Mouse (Mus musculus) heart, embryonic 13.5 days (tissue): Measurements from ENCODE around the gene Rfc4. TPM values are rescaled to one million over a fixed set of nuclear protein-coding genes. Genes with fewer than 3 reads are reported as not detected.
A peak's percentile ranks its signal among the peaks of the same experiment; 100 is the strongest.

Source experiments
- ATAC-seq: fragments of 200-750 bp; cut with Nextera tagmentation; 2 replicates; pipeline ENCODE4 v1.8.0; 2017; ENCODE audit warnings: moderate TSS enrichment; ENCODE audit not compliant: insufficient number of reproducible peaks, low FRiP score, low TSS enrichment; ENCODE audit errors: extremely low read depth
- H3K27ac ChIP-seq: fragments of 300-500 bp; sonication (generic); replicated peaks from 2 replicates; pipeline ENCODE4 v1.5.1; 2015; ENCODE audit warnings: moderate library complexity, mild to moderate bottlenecking, inconsistent platforms
- H3K27me3 ChIP-seq: fragments of 300-500 bp; sonication (generic); replicated peaks from 2 replicates; pipeline ENCODE4 v1.6.1; 2015; ENCODE audit warnings: mild to moderate bottlenecking, inconsistent platforms
- H3K36me3 ChIP-seq: fragments of 300-500 bp; sonication (generic); 2 replicates; pipeline ENCODE4 v1.6.1; 2015; ENCODE audit warnings: mild to moderate bottlenecking, inconsistent platforms
- H3K4me1 ChIP-seq: fragments of 300-500 bp; sonication (generic); 2 replicates; pipeline ENCODE4 v1.6.1; 2015; ENCODE audit warnings: inconsistent platforms
- H3K4me2 ChIP-seq: fragments of 300-500 bp; sonication (generic); 2 replicates; pipeline ENCODE4 v1.6.1; 2015; ENCODE audit warnings: inconsistent platforms, mild to moderate bottlenecking, moderate library complexity
- H3K4me3 ChIP-seq: fragments of 300-500 bp; sonication (generic); 2 replicates; pipeline ENCODE4 v1.5.1; 2015; ENCODE audit warnings: moderate library complexity, mild to moderate bottlenecking, inconsistent platforms
- H3K9ac ChIP-seq: fragments of 300-500 bp; sonication (generic); 2 replicates; pipeline ENCODE4 v1.6.1; 2015; ENCODE audit warnings: inconsistent platforms, mild to moderate bottlenecking, moderate library complexity
- H3K9me3 ChIP-seq: fragments of 300-500 bp; sonication (generic); 2 replicates; pipeline ENCODE4 v1.6.1; 2016; ENCODE audit warnings: inconsistent platforms
- WGBS: fragments of 180-500 bp; shearing (Covaris S2); methylation state at CpG from one replicate; pipeline ENCODE4 v1.1.7; 2015; ENCODE audit warnings: mixed read lengths; 5-methylcytosine and 5-hydroxymethylcytosine counted together
- polyA plus RNA-seq: library from polyadenylated mRNA; unstranded; fragments of >200 nt; fragmentation: Nextera tagmentation; extraction: Ambion mirVana; gene quantifications from 2 replicates; pipeline ENCODE4 v1.2.1, GENCODE M21; 2015

The Rfc4 gene
- polyA plus RNA-seq, 1 experiment from 2014 or later = 93.0 TPM

DNA sequence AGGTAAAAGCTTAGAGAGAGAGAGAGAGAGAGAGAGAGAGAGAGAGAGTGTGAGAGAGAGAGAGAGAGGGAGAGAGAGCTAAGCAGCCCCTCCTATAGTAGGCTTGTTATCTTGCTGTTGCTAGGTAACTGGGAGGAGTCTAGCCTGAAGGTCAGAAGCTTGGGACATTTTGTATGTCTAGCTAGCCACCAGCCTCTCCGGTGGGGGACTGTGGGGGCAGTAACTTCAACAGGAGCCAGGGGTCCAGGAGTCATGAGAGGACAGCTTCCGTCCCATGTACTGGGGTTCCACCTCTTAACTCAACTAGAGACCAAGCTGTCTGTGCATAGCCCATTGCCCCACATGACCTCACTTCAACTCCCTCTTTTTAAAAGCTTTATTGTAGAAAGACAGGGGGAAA, 31.4 kb upstream of the Rfc4 start:
- Histone ChIP-seq H3K27ac (no peak overlapping the region), H3K4me1 (peaks cover 15% of the 10 kb centered on the region), H3K4me2 (peak overlapping the region; percentile 32), H3K4me3 (no peak overlapping the region), H3K36me3 (no peaks in the 10 kb centered on the region), H3K9me3 (no peaks in the 10 kb centered on the region), H3K9ac (0 out of 2 replicates have a peak overlapping the region, but pooled peaks have one; percentile 5), H3K27me3 (no peaks in the 10 kb centered on the region)
- WGBS = 30% methylated on average over 2 of the region's 2 CpGs
- no peak for ATAC-seq

DNA sequence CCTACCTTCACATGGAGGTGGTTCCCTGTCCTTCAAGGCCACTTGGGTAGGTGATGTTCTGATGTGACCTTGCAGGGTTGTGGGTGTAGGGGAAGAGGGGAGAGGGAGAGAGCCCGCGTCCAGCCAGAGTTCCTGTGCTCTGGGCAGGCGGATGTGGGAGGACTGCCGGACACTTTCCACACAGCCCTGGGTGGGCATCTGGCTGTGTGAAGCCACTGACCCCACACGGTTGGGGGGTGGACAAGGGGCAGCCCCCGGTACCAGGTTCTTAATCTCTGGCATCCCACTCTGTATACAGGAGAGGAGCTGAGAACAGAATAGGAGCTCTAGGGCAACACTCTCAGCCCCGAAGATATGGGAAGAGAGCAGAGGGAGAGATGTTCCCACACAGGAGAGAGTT, 30.8 kb upstream of the Rfc4 start:
- 76% methylated on average over 7 of the region's 7 CpGs for WGBS
- no peak overlapping the region for H3K9ac ChIP-seq
- no peak; the same call in 1 of the 2 replicates for ATAC-seq
- no peaks in the 10 kb centered on the region for H3K36me3 ChIP-seq
- H3K9me3 ChIP-seq = no peaks in the 10 kb centered on the region
- no peak overlapping the region for H3K27ac ChIP-seq
- H3K27me3 ChIP-seq = no peaks in the 10 kb centered on the region
- H3K4me1 ChIP-seq = peaks cover 15% of the 10 kb centered on the region
- no peak overlapping the region for H3K4me2 ChIP-seq
- H3K4me3 ChIP-seq = no peak overlapping the region

DNA sequence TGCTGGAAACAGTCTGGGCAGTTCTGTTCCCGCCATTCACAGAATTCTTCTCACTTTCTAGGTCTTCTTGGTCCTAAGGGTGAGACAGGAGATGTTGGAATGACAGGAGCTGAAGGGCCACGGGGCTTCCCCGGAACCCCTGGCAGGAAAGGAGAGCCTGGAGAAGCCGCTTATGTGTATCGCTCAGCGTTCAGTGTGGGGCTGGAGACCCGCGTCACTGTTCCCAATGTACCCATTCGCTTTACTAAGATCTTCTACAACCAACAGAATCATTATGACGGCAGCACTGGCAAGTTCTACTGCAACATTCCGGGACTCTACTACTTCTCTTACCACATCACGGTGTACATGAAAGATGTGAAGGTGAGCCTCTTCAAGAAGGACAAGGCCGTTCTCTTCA, 29.5 kb upstream of the Rfc4 start:
- Histone ChIP-seq H3K4me1 (peaks cover 15% of the 10 kb centered on the region), H3K4me3 (no peak overlapping the region), H3K27me3 (no peaks in the 10 kb centered on the region), H3K9ac (no peak overlapping the region), H3K4me2 (no peak overlapping the region), H3K9me3 (no peaks in the 10 kb centered on the region), H3K27ac (no peak overlapping the region), H3K36me3 (no peaks in the 10 kb centered on the region)
- ATAC-seq = no peak
- 85% methylated on average over 13 of the region's 13 CpGs for WGBS

DNA sequence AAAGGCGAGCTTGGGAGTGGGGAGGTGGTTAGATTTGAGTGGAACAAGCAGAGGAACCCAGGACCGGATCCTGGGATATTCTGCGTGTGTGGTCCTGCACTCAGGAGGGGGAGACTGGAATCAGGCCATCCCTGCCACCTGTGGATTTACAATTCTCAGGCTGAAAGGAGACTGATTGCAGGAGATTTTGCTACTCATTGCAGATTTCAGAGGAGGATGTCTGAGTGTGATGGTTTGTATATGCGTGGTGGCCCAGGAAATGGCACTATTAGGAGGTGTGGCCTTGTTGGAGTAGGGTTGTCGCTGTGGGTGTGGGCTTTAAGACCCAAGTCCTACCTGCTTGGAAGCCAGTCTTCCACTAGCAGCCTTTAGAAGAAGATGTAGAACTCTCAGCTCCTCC, 26.7 kb upstream of the Rfc4 start:
- Histone ChIP-seq H3K4me2 (no peak overlapping the region), H3K4me3 (no peak overlapping the region), H3K9me3 (no peaks in the 10 kb centered on the region), H3K36me3 (no peaks in the 10 kb centered on the region), H3K9ac (no peak overlapping the region), H3K4me1 (peaks cover 9% of the 10 kb centered on the region), H3K27ac (no peak overlapping the region), H3K27me3 (no peaks in the 10 kb centered on the region)
- ATAC-seq = no peak
- 81% methylated on average over 5 of the region's 5 CpGs for WGBS

DNA sequence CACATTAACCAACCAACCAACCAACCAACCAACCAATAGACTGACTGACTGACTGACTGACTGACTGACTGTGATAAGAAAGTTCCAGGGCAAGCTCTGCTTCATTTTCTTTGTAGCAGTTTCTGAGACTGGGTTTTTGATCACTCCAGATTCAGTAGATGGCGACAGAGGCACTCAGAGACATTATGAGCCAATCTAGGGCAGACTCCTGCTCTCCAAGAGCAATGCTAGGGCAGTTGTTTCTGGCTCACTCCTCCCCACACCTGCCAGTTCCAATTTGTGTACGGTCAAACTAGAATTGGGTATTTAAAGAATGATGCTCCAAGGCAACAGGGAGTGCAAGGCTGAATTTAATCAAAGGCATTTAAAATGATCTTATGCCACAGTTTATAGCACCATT, 23.9 kb upstream of the Rfc4 start:
- Histone ChIP-seq H3K27me3 (no peaks in the 10 kb centered on the region), H3K9ac (no peak overlapping the region), H3K27ac (no peak overlapping the region), H3K9me3 (no peaks in the 10 kb centered on the region), H3K4me1 (peaks cover 10% of the 10 kb centered on the region), H3K4me3 (no peak overlapping the region), H3K4me2 (no peak overlapping the region), H3K36me3 (no peaks in the 10 kb centered on the region)
- ATAC-seq = no peak
- 13% methylated on average over 2 of the region's 2 CpGs for WGBS

DNA sequence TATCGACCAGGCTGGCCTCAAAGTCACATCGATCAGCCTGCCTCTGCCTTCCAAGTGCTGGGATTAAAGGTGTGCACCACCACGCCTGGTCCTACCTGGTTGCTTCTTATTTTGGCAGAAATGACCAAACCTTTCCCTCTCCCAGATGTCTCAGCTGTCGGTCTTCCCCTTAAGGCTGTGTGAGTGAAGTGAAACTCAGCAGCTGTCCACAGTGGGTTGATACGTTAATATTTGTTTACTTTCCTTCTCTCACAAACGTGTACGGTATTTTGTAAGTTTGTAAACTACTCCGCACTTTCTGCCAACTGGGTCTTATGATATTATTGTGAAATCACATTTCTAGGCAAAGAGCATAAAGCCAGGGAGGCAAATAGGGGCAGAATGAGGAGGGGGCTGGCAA, 21.9 kb upstream of the Rfc4 start:
- no peak for ATAC-seq
- WGBS = 79% methylated on average over 8 of the region's 8 CpGs

DNA sequence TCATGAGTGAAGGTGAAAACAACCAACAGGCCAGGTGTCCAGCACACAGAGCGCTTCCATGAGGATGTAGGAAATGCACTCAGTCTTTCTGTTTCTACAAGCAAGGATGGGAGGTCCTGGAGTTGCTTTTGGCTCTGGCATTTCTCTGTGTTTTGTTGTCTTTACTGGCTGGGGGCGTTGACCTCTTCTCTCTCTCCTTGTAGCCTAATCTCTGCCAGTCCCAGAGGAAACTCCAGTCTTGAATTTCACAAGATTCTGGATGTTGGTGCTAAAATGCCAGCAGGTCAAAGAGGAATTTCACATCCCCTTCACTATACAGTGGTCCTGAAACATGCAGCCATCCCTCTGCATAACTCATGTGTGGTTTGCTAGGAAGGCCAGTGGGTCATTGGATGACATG, 21.4 kb upstream of the Rfc4 start:
- H3K4me3 ChIP-seq = no peak overlapping the region
- H3K9ac ChIP-seq = no peak overlapping the region
- H3K27ac ChIP-seq = no peak overlapping the region
- 52% methylated on average over 2 of the region's 2 CpGs for WGBS
- no peak for ATAC-seq
- no peaks in the 10 kb centered on the region for H3K36me3 ChIP-seq
- H3K4me2 ChIP-seq = no peak overlapping the region
- H3K9me3 ChIP-seq = no peaks in the 10 kb centered on the region
- no peaks in the 10 kb centered on the region for H3K27me3 ChIP-seq
- peaks cover 19% of the 10 kb centered on the region for H3K4me1 ChIP-seq

More for the DNA sequence above, 21.9 kb upstream of the Rfc4 start:
- Histone ChIP-seq H3K4me3 (no peak overlapping the region), H3K4me2 (no peak overlapping the region), H3K27ac (no peak overlapping the region), H3K9ac (no peak overlapping the region), H3K9me3 (no peaks in the 10 kb centered on the region), H3K4me1 (peaks cover 19% of the 10 kb centered on the region), H3K36me3 (no peaks in the 10 kb centered on the region), H3K27me3 (no peaks in the 10 kb centered on the region)

DNA sequence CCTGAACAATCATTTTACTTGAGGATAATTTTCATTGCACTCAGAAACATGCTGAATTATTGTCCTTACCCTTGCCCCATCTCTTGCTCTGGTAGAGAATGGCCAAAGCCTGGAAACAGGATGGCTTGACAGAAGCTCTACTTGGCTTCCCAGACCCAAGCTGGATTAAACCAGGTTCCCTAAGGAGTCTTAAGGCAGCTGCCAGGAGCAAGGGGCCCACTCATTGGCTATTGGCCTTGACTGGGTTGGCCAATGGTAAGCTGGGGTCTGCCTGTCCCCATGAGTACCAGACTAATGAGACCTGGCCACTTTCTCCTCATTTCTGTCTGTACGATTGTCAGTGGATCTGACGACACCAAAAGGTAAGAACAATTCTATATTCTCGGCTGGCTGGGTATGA, 18.7 kb upstream of the Rfc4 start, which contains the start of gene Adipoq:
Gene Adipoq, plus strand, starts transcription at position 257 of the 400 bp plus-strand sequence.
- Histone ChIP-seq H3K4me2 (no peak within 1 kb of the TSS), H3K9ac (no peak within 1 kb of the TSS), H3K4me3 (no peak within 1 kb of the TSS), H3K27me3 (no peaks in the 10 kb centered on the region), H3K4me1 (peaks cover 19% of the 10 kb centered on the region), H3K9me3 (no peaks in the 10 kb centered on the region), H3K36me3 (no peaks in the 10 kb centered on the region), H3K27ac (no peak within 1 kb of the TSS)
- 74% methylated on average over 3 of the region's 3 CpGs for WGBS
- ATAC-seq = no peak

DNA sequence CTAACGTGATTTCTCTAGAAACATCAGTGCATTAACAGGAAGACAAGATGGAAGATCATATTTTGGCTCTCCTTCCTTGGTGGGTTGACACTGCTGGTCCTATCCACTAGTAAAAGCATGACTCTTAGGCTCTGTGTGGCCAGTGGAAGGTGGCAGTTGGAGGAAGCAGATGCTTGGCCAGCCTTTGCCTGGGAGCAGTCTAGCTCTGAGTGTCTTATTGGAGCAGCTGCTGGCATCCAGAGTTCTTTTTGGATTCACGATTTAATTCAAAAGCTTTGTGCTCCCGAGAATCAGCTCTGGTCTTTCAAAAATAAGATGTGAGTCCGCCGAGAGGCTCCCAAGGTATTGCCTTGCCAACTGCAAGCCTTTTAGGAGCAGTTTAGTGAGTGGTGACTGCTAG, 17.7 kb upstream of the Rfc4 start:
- H3K9me3 ChIP-seq = no peaks in the 10 kb centered on the region
- peaks cover 19% of the 10 kb centered on the region for H3K4me1 ChIP-seq
- no peak overlapping the region for H3K27ac ChIP-seq
- H3K4me3 ChIP-seq = no peak overlapping the region
- H3K27me3 ChIP-seq = no peaks in the 10 kb centered on the region
- H3K36me3 ChIP-seq = no peaks in the 10 kb centered on the region
- no peak for ATAC-seq
- H3K4me2 ChIP-seq = no peak overlapping the region
- H3K9ac ChIP-seq = no peak overlapping the region
- 35% methylated on average over 5 of the region's 5 CpGs for WGBS

DNA sequence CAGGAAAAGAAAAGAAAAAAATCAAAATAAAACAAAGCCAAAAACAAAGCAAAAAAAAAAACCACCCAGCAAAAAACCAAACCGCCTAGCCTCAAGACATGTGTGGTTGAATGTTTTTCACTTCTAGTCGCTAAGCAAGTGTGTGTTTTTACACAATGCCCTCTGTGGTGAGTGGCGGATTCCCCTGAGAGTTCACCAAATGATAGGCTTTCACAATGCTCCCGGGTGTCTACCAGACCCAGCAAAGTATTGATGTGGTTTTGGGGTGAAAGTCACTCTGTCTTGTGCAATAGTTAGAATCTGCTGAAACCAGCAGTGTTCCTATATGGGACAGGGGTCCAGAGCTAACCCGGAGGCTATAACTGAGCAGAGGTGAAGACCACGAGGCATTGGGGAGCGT, 16.8 kb upstream of the Rfc4 start:
- WGBS = 80% methylated on average over 7 of the region's 7 CpGs

DNA sequence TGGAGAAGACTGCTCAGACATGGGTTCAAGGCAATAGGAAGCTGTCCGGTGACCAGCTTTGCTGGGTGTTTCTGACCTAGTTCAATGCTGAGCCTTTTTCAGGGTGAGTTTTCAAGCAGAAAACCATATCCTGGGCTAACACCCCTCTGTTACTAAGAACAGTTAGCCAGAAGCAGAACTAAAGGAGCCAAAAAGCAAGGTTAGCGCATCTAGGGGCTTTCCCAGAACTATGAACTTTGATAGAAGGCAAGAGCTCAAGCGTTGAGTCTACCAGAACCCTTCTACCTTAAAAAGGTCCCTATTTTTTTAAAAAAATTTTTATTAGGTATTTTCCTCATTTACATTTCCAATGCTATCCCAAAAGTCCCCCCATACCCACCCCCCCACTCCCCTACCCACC, 13.4 kb upstream of the Rfc4 start:
- H3K36me3 ChIP-seq = no peaks in the 10 kb centered on the region
- peaks cover 8% of the 10 kb centered on the region for H3K4me1 ChIP-seq
- H3K9ac ChIP-seq = no peak overlapping the region
- no peak for ATAC-seq
- H3K4me2 ChIP-seq = no peak overlapping the region
- H3K27me3 ChIP-seq = no peaks in the 10 kb centered on the region
- WGBS = 91% methylated on average over 3 of the region's 3 CpGs
- no peak overlapping the region for H3K27ac ChIP-seq
- no peaks in the 10 kb centered on the region for H3K9me3 ChIP-seq
- H3K4me3 ChIP-seq = no peak overlapping the region

More for the DNA sequence above, 16.8 kb upstream of the Rfc4 start:
- H3K27ac ChIP-seq = no peak overlapping the region
- H3K4me3 ChIP-seq = no peak overlapping the region
- H3K27me3 ChIP-seq = no peaks in the 10 kb centered on the region
- no peak overlapping the region for H3K9ac ChIP-seq
- H3K4me1 ChIP-seq = peaks cover 19% of the 10 kb centered on the region
- H3K9me3 ChIP-seq = no peaks in the 10 kb centered on the region
- H3K36me3 ChIP-seq = no peaks in the 10 kb centered on the region
- no peak for ATAC-seq
- H3K4me2 ChIP-seq = no peak overlapping the region

DNA sequence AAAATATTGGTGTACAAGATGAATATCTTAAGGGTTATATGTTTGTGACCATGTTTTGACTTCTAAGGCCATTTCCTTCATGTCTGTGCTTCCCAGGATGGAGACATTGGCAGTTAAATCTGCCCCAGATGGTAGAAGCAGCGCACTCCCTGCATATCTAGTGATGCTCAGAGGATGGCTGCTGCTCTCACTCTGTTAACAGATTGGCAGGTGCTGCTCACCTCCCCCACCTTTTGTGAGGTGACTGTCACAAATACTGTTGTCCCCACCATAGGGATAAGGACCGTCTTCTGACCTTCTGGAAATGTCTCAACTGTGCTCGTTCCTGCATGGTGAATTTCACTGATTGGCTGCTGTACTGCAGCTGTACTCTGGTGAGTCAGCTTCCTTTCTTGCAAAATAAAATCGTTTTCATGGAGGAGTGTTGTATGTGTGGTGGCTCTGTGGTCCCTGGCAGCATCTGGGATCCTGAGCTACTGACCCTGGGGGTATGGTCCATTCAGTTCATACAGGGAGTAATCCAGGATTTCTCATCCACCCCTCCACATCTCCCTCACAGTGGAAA, 9.0 kb upstream of the Rfc4 start:
- H3K27me3 ChIP-seq = no peaks in the 10 kb centered on the region
- no peak overlapping the region for H3K4me3 ChIP-seq
- H3K4me2 ChIP-seq = no peak overlapping the region
- no peaks in the 10 kb centered on the region for H3K9me3 ChIP-seq
- H3K27ac ChIP-seq = no peak overlapping the region
- no peak for ATAC-seq
- whole genome bisulfite sequencing = 42% methylated on average over 4 of the region's 4 CpGs
- no peaks in the 10 kb centered on the region for H3K36me3 ChIP-seq
- H3K4me1 ChIP-seq = no peaks in the 10 kb centered on the region
- H3K9ac ChIP-seq = no peak overlapping the region
